Mouse (Mus musculus): ENCODE data around the gene Zfc3h1. TPM values are rescaled to one million over a fixed set of nuclear protein-coding genes. Genes with fewer than 3 reads are reported as not detected.

Zfc3h1 gene
- polyA plus RNA-seq, 1 experiment from 2014 or later: 6.6 TPM

GRCm38 (mm10) chr10:115457368-115458021 lies 72.7 kb downstream of the Zfc3h1 start:
- H3K4me1 ChIP-seq (replicated peaks): no peaks in the 10 kb centered on the region
- no peaks in the 10 kb centered on the region for H3K9me3 ChIP-seq (replicated peaks)
- H3K4me3 ChIP-seq (replicated peaks): no peak overlapping the region
- no peak overlapping the region for H3K4me2 ChIP-seq
- no peak for DNase-seq
- ATAC-seq (ENCODE audit: low read depth): no peak
- H3K36me3 ChIP-seq: no peaks in the 10 kb centered on the region
- no peak overlapping the region for H3K9ac ChIP-seq
- WGBS (ENCODE audit: insufficient replicate concordance): 38% methylated on average over 6 of the region's 6 CpGs
- H3K27ac ChIP-seq: no peak overlapping the region
- no peaks in the 10 kb centered on the region for H3K27me3 ChIP-seq

DNA sequence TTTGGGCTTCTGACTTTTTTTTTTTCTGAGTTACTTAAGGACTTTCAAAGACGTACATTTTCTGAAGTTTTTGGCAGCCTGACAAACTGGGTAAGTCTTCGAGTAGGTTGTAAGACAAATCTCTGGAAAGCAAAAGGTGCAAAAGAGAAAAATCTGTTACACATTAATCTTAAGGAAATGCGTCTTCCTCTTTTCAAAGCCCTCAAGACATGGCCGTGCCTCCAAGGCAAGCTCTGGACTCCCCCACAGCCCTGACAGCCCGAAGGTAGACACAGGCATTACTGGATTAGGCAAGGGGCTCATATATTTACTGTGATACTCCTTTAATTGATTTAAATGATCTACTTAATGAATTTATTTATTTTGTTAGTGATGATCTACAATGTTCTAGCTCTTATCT lies 77.9 kb downstream of the Zfc3h1 start:
- no peaks in the 10 kb centered on the region for H3K4me1 ChIP-seq (replicated peaks)
- H3K27ac ChIP-seq: no peak overlapping the region
- no peaks in the 10 kb centered on the region for H3K36me3 ChIP-seq
- DNase-seq: no peak
- H3K4me2 ChIP-seq: no peak overlapping the region
- H3K9ac ChIP-seq: no peak overlapping the region
- no peaks in the 10 kb centered on the region for H3K27me3 ChIP-seq
- no peak overlapping the region for H3K4me3 ChIP-seq (replicated peaks)
- WGBS (ENCODE audit: insufficient replicate concordance): 46% methylated on average over 5 of the region's 5 CpGs
- H3K9me3 ChIP-seq (replicated peaks): no peaks in the 10 kb centered on the region
- no peak for ATAC-seq (ENCODE audit: low read depth)

GRCm38 (mm10) chr10:115465072-115465471 lies 80.3 kb downstream of the Zfc3h1 start:
- H3K9ac ChIP-seq: no peak overlapping the region
- H3K4me1 ChIP-seq (replicated peaks): no peaks in the 10 kb centered on the region
- H3K4me2 ChIP-seq: no peak overlapping the region
- 64% methylated on average over 7 of the region's 7 CpGs for WGBS (ENCODE audit: insufficient replicate concordance)
- no peaks in the 10 kb centered on the region for H3K27me3 ChIP-seq
- H3K9me3 ChIP-seq (replicated peaks): no peaks in the 10 kb centered on the region
- H3K36me3 ChIP-seq: no peaks in the 10 kb centered on the region
- H3K27ac ChIP-seq: no peak overlapping the region
- ATAC-seq (ENCODE audit: low read depth): no peak
- H3K4me3 ChIP-seq (replicated peaks): no peak overlapping the region
- DNase-seq: no peak

DNA sequence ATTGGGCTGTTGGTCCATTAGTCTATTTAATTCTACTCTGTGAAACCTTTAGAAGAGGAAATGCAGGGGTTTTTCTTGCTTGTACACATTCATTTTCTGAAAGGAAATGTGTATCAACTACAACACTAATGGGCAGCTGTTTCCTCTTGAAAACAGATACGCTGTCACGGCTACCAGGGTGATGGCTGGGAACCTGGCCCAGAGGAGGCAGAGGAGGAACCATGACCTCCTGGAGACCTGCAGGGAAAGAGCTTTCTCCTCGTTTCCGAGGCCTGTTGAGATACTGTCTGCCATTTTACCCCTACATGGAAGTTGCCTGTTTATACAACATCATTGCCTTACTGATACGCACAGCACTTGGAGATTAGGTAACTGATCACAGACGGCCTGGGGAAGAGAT lies 81.0 kb downstream of the Zfc3h1 start:
- 44% methylated on average over 6 of the region's 6 CpGs for WGBS (ENCODE audit: insufficient replicate concordance)
- Histone ChIP-seq H3K4me2 (no peak overlapping the region), H3K4me1 (replicated peaks) (no peaks in the 10 kb centered on the region), H3K9ac (no peak overlapping the region), H3K9me3 (replicated peaks) (no peaks in the 10 kb centered on the region), H3K36me3 (no peaks in the 10 kb centered on the region), H3K27me3 (no peaks in the 10 kb centered on the region), H3K4me3 (replicated peaks) (no peak overlapping the region), H3K27ac (no peak overlapping the region)
- DNase-seq (no peak), ATAC-seq (ENCODE audit: low read depth) (no peak)

DNA sequence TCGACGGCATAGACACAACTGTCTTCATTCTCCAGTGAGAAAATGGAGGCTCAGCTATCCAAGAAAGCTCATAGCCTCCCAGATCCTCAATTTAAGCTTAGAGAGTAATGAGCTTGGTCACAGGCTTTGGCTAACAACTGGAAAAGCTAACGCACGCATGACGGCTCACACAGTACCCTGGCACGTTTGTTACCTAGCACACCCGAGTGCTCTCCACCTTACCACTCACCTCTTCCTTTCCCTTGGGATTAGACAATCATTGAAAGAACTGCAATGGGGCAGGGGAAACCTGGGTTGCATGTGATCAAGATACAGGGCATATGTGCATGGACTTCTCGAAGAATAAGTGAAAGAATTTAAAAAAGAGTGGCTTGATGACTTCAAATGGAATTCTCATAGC lies 83.2 kb downstream of the Zfc3h1 start:
- Histone ChIP-seq H3K9ac (no peak overlapping the region), H3K4me1 (replicated peaks) (no peaks in the 10 kb centered on the region), H3K9me3 (replicated peaks) (no peaks in the 10 kb centered on the region), H3K27ac (no peak overlapping the region), H3K4me2 (no peak overlapping the region), H3K27me3 (no peaks in the 10 kb centered on the region), H3K4me3 (replicated peaks) (no peak overlapping the region), H3K36me3 (no peaks in the 10 kb centered on the region)
- DNase-seq (no peak), ATAC-seq (ENCODE audit: low read depth) (no peak)
- 79% methylated on average over 8 of the region's 8 CpGs for WGBS (ENCODE audit: insufficient replicate concordance)

- no peak overlapping the region for H3K4me2 ChIP-seq
- H3K9ac ChIP-seq: no peak overlapping the region
- no peaks in the 10 kb centered on the region for H3K4me1 ChIP-seq (replicated peaks)
- H3K9me3 ChIP-seq (replicated peaks): no peaks in the 10 kb centered on the region
- no peaks in the 10 kb centered on the region for H3K36me3 ChIP-seq
- H3K4me3 ChIP-seq (replicated peaks): no peak overlapping the region
- DNase-seq (no peak), ATAC-seq (ENCODE audit: low read depth) (no peak)
- no peak overlapping the region for H3K27ac ChIP-seq
- H3K27me3 ChIP-seq: no peaks in the 10 kb centered on the region
- 59% methylated on average over 7 of the region's 7 CpGs for WGBS (ENCODE audit: insufficient replicate concordance)
These were observed 83.9 kb downstream of the Zfc3h1 start for GRCm38 (mm10) chr10:115468632-115469031.

DNA sequence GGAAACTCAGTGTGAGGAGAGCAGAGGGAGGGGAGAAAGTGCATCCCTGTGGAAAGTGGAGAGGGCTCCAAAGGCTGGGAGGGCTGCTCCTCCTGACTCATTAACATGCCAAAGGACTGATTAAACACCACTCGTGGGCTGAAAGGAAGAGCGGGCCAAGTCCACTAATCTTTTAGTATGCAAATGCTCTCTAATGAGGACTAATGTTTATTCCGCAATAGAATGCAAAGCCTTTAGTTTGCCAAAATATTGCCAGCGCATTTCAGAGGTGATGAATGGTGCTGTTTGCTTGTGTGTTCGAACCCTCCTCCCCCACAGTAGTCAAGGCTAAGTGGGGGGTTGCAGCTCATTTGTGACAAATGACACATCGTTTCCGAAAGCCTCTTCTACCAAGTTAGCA lies 84.3 kb downstream of the Zfc3h1 start:
- no peak overlapping the region for H3K27ac ChIP-seq
- no peak overlapping the region for H3K4me3 ChIP-seq (replicated peaks)
- 36% methylated on average over 7 of the region's 7 CpGs for WGBS (ENCODE audit: insufficient replicate concordance)
- H3K4me1 ChIP-seq (replicated peaks): no peaks in the 10 kb centered on the region
- no peak for ATAC-seq (ENCODE audit: low read depth)
- H3K27me3 ChIP-seq: no peaks in the 10 kb centered on the region
- H3K9ac ChIP-seq: no peak overlapping the region
- no peaks in the 10 kb centered on the region for H3K9me3 ChIP-seq (replicated peaks)
- DNase-seq: no peak
- no peaks in the 10 kb centered on the region for H3K36me3 ChIP-seq
- H3K4me2 ChIP-seq: no peak overlapping the region

- no peak overlapping the region for H3K9ac ChIP-seq
- DNase-seq (no peak), ATAC-seq (ENCODE audit: low read depth) (no peak)
- H3K27ac ChIP-seq: no peak overlapping the region
- H3K4me2 ChIP-seq: no peak overlapping the region; the same call in 1 of the 2 replicates
- no peaks in the 10 kb centered on the region for H3K36me3 ChIP-seq
- WGBS (ENCODE audit: insufficient replicate concordance): 47% methylated on average over 17 of the region's 17 CpGs
- H3K27me3 ChIP-seq: no peaks in the 10 kb centered on the region
- H3K4me3 ChIP-seq (replicated peaks): no peak overlapping the region
- no peaks in the 10 kb centered on the region for H3K9me3 ChIP-seq (replicated peaks)
- H3K4me1 ChIP-seq (replicated peaks): no peaks in the 10 kb centered on the region
These were observed 86.0 kb downstream of the Zfc3h1 start for GRCm38 (mm10) chr10:115470621-115471334.

DNA sequence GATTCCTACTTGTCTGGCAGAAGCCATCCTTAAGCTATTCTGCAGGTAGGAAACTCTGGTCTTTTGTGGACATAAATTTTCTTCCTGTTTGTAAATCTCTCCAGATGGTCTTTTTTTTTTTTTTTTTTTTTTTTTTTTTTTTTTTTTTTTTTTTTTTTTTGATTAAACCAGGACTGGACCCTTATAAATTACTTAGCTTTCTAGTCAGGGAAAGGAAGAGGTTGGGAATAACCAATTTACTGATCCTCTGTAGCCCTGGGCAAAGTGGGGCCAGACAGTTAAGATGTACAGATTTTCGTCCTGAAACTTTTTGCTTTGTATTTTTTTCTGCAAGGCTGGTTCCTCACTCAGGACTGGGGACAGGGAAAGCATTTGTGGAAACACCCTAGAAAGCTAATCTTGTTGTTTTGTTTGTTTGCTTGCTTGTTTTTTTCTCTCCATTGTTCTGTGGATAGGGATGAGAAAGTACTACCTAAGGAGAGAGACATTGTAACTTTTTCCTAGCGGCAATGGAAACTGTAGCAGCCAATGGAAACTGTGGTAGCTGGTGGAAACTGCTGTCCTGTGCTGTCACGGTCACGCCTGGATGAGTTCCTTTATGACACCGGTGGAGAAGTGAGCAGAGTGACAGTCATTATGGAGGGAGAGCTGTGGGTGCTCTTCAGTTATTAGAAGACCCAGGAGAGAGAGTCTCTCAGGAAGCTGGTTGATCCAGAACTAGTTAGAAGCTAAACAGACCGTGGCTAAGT lies 88.6 kb downstream of the Zfc3h1 start:
- Histone ChIP-seq H3K9ac (no peak overlapping the region), H3K36me3 (no peaks in the 10 kb centered on the region), H3K27me3 (no peaks in the 10 kb centered on the region), H3K9me3 (replicated peaks) (no peaks in the 10 kb centered on the region), H3K4me1 (replicated peaks) (no peaks in the 10 kb centered on the region), H3K27ac (no peak overlapping the region), H3K4me3 (replicated peaks) (no peak overlapping the region), H3K4me2 (no peak overlapping the region)
- ATAC-seq (ENCODE audit: low read depth): no peak
- WGBS (ENCODE audit: insufficient replicate concordance): 60% methylated on average over 6 of the region's 6 CpGs
- DNase-seq: no peak

- H3K4me1 ChIP-seq (replicated peaks): no peaks in the 10 kb centered on the region
- no peak overlapping the region for H3K4me3 ChIP-seq (replicated peaks)
- DNase-seq: no peak
- H3K9me3 ChIP-seq (replicated peaks): no peaks in the 10 kb centered on the region
- no peaks in the 10 kb centered on the region for H3K27me3 ChIP-seq
- 64% methylated on average over 7 of the region's 7 CpGs for WGBS (ENCODE audit: insufficient replicate concordance)
- no peak overlapping the region for H3K4me2 ChIP-seq
- no peak for ATAC-seq (ENCODE audit: low read depth)
- H3K9ac ChIP-seq: no peak overlapping the region
- no peaks in the 10 kb centered on the region for H3K36me3 ChIP-seq
- H3K27ac ChIP-seq: no peak overlapping the region
These were observed 90.3 kb downstream of the Zfc3h1 start for GRCm38 (mm10) chr10:115475000-115475550.

- WGBS (ENCODE audit: insufficient replicate concordance): 71% methylated on average over 9 of the region's 9 CpGs
- Histone ChIP-seq H3K36me3 (no peaks in the 10 kb centered on the region), H3K4me3 (replicated peaks) (no peak overlapping the region), H3K9ac (no peak overlapping the region), H3K27ac (no peak overlapping the region), H3K27me3 (no peaks in the 10 kb centered on the region), H3K9me3 (replicated peaks) (no peaks in the 10 kb centered on the region), H3K4me2 (no peak overlapping the region), H3K4me1 (replicated peaks) (no peaks in the 10 kb centered on the region)
- ATAC-seq (ENCODE audit: low read depth): no peak
- DNase-seq: no peak
These were observed 91.7 kb downstream of the Zfc3h1 start for GRCm38 (mm10) chr10:115476506-115476905.

All from liver, embryonic 13.5 days (tissue).